Mouse (Mus musculus) myocyte (in vitro differentiated cells): Measurements from ENCODE around the gene Abcf1.

Experiments used
- MAX ChIP-seq: IDR thresholded peaks from one replicate; pipeline ENCODE4 v1.6.1; 2011; ENCODE audit warnings: low read depth, mild to moderate bottlenecking, control low read depth
- POLR2A ChIP-seq: IDR thresholded peaks from one replicate; pipeline ENCODE4 v1.6.1; 2011; ENCODE audit warnings: low read depth, mild to moderate bottlenecking, control low read depth, moderate library complexity; ENCODE audit not compliant: insufficient read length
- TCF12 ChIP-seq: IDR thresholded peaks from one replicate; pipeline ENCODE4 v1.6.1; 2011; ENCODE audit warnings: mild to moderate bottlenecking, control low read depth; ENCODE audit not compliant: poor library complexity, insufficient read depth, severe bottlenecking
- USF1 ChIP-seq: IDR thresholded peaks from one replicate; pipeline ENCODE4 v1.6.1; 2011; ENCODE audit warnings: low read depth, mild to moderate bottlenecking, control low read depth, moderate library complexity

GRCm38 (mm10) chr17:35907609-35908008 lies 62.0 kb downstream of the Abcf1 start:
- no peak for TF ChIP-seq USF1
- no peak for TF ChIP-seq POLR2A
- TF ChIP-seq MAX, result no peak
- TF ChIP-seq TCF12, result no peak
